Mouse (Mus musculus): ENCODE measurements at regions not wholly inside any gene's neighbourhood (a gene's known extent, or its start where the extent isn't known, plus 50 kb on each side); places are given as distances from the start of the nearest gene placed in this dataset.

GRCm38 (mm10) chr11:57934391-57934850 lies 74.4 kb upstream of the Larp1 start:
- 16% methylated on average over 13 of the region's 13 CpGs for WGBS
- no peak; the same call in 1 of the 2 replicates for ATAC-seq (ENCODE audit: insufficient number of reproducible peaks, insufficient read depth, low FRiP score, low TSS enrichment, low read depth)

GRCm38 (mm10) chr11:57933065-57933464 lies 75.8 kb upstream of the Larp1 start:
- ATAC-seq (ENCODE audit: insufficient number of reproducible peaks, insufficient read depth, low FRiP score, low TSS enrichment, low read depth), result no peak
- H3K9me3 ChIP-seq, result 0 out of 2 replicates have a peak, but pooled peaks cover 5% of the 10 kb centered on the region
- peaks cover 36% of the 10 kb centered on the region for H3K27me3 ChIP-seq
- 10% methylated on average over 5 of the region's 5 CpGs for WGBS
- peaks cover 8% of the 10 kb centered on the region for H3K4me1 ChIP-seq (replicated peaks)
- H3K9ac ChIP-seq (replicated peaks), result no peak overlapping the region
- no peaks in the 10 kb centered on the region for H3K36me3 ChIP-seq
- no peak overlapping the region for H3K27ac ChIP-seq
- no peak overlapping the region for H3K4me2 ChIP-seq
- no peak overlapping the region for H3K4me3 ChIP-seq (replicated peaks)

More at GRCm38 (mm10) chr11:57934391-57934850, 74.4 kb upstream of the Larp1 start:
- Histone ChIP-seq H3K27ac (no peak overlapping the region), H3K27me3 (peaks cover 34% of the 10 kb centered on the region), H3K4me1 (replicated peaks) (peaks cover 5% of the 10 kb centered on the region), H3K4me2 (peak overlapping the region; percentile 49), H3K36me3 (no peaks in the 10 kb centered on the region), H3K9ac (replicated peaks) (peak overlapping the region; percentile 48), H3K9me3 (0 out of 2 replicates have a peak, but pooled peaks cover 5% of the 10 kb centered on the region), H3K4me3 (replicated peaks) (peak overlapping the region; percentile 21)

GRCm38 (mm10) chr11:57929506-57929905 lies 79.4 kb upstream of the Larp1 start:
- H3K27me3 ChIP-seq, result peaks cover 36% of the 10 kb centered on the region
- H3K4me1 ChIP-seq (replicated peaks), result peaks cover 8% of the 10 kb centered on the region
- H3K9me3 ChIP-seq, result no peaks in the 10 kb centered on the region
- no peak for ATAC-seq (ENCODE audit: insufficient number of reproducible peaks, insufficient read depth, low FRiP score, low TSS enrichment, low read depth)
- H3K27ac ChIP-seq, result no peak overlapping the region
- peak overlapping the region; percentile 36 for H3K4me2 ChIP-seq
- H3K36me3 ChIP-seq, result no peaks in the 10 kb centered on the region
- H3K9ac ChIP-seq (replicated peaks), result peak overlapping the region; percentile 31; the same call in 1 of the 2 replicates
- 3% methylated on average over 18 of the region's 18 CpGs for WGBS
- H3K4me3 ChIP-seq (replicated peaks), result peak overlapping the region; percentile 12; the same call in 1 of the 2 replicates

DNA sequence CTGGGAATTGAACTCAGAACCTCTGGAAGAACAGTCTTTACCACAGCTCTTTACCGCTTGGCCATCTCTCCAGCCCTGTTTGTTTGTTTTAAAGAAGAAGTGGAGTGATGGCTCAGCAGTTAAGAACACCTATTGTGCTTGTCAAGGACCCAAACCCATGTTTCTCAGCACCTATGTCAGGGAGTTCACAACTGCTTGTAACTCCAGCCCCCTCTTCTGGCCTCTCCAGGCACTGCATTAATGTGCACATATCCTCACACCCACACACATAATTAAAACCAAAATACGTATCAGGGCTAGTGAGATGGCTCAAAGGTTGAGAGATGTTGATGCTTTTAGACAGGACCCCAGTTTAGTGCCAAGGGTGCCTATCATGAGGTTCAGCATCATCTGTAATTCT lies 87.6 kb upstream of the Hand1 start:
- Histone ChIP-seq H3K9me3 (no peaks in the 10 kb centered on the region), H3K27ac (no peak overlapping the region), H3K9ac (replicated peaks) (no peak overlapping the region), H3K27me3 (no peaks in the 10 kb centered on the region), H3K4me2 (no peak overlapping the region), H3K4me3 (replicated peaks) (no peak overlapping the region), H3K36me3 (no peaks in the 10 kb centered on the region), H3K4me1 (replicated peaks) (peaks cover 6% of the 10 kb centered on the region)
- 86% methylated on average over 2 of the region's 2 CpGs for WGBS
- ATAC-seq (ENCODE audit: insufficient number of reproducible peaks, insufficient read depth, low FRiP score, low TSS enrichment, low read depth), result no peak

DNA sequence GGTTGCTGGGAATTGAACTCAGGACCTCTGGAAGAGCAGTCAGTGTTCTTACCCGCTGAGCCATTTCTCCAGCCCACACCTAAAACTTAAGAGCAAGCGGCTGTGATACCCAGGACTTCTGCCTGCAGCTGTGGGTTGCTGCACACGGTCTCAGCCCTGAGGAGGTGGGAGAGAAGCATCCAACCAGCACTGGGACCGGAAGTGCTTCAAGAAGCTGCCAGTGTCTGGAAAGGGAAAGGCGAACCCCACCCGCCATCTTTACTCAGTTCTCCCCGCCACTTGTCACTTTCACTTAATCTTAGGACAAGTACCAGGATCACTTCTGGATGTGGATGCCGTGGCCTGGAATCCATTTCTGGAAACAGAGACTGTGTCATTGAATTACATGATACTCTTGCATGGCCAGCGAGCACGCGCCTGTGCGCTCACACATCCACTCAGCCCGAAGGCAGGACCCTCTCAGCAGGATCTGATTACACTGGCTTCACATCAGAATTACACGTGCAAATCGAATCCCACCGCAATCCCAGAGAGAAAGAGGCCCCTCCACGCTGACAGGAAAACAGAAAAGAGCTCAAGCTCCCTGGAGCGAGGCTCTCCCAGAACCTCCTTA lies 85.9 kb upstream of the Hand1 start:
- Histone ChIP-seq H3K4me3 (replicated peaks) (no peak overlapping the region), H3K27ac (no peak overlapping the region), H3K9me3 (no peaks in the 10 kb centered on the region), H3K4me2 (no peak overlapping the region), H3K36me3 (no peaks in the 10 kb centered on the region), H3K4me1 (replicated peaks) (peaks cover 6% of the 10 kb centered on the region), H3K9ac (replicated peaks) (no peak overlapping the region), H3K27me3 (no peaks in the 10 kb centered on the region)
- 83% methylated on average over 18 of the region's 18 CpGs for WGBS
- ATAC-seq (ENCODE audit: insufficient number of reproducible peaks, insufficient read depth, low FRiP score, low TSS enrichment, low read depth), result no peak

DNA sequence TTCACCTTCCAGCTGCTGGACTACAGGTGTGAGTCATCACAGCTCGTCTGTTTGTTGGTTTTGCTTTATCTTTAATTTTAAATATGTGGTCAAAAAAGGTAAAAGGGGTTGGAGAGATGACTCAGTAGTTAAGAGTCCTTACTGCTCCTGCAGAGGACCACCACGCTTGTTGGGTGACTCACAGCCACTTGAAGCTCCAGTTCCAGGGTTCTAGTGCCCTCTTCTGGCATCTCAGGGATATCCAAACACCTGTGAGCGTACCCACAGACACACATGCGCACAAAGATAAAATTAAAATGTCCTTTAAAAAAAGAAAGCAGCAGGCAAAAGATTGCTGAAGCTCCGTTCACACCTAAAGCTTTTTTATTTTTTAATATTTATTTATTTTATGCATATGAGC lies 85.4 kb upstream of the Hand1 start:
- Histone ChIP-seq H3K9ac (replicated peaks) (no peak overlapping the region), H3K9me3 (no peaks in the 10 kb centered on the region), H3K27me3 (no peaks in the 10 kb centered on the region; the same call in 1 of the 2 replicates), H3K27ac (no peak overlapping the region), H3K4me1 (replicated peaks) (peaks cover 6% of the 10 kb centered on the region), H3K4me3 (replicated peaks) (no peak overlapping the region), H3K36me3 (no peaks in the 10 kb centered on the region), H3K4me2 (no peak overlapping the region)
- ATAC-seq (ENCODE audit: insufficient number of reproducible peaks, insufficient read depth, low FRiP score, low TSS enrichment, low read depth), result no peak
- 74% methylated on average over 5 of the region's 5 CpGs for WGBS

DNA sequence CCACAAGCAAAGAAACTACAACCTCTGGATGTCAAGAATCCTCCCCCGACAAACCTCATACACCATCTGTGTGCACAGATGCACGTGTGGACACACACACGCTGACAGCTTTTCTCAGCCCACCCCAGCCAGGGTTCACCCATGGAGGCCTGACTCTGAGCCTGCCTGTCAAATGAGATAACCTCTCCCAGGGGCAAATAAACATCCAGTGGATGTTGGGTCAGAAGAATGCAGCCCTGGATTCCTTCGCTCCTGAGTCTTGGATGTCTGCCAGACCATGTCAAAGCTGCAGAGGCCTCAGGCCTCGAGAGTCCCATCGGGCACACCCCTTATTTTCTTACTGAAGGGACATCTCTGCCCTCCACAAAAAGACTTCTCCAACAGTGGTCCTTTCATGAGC lies 83.4 kb upstream of the Hand1 start:
- Histone ChIP-seq H3K9me3 (no peaks in the 10 kb centered on the region), H3K27ac (no peak overlapping the region), H3K27me3 (no peaks in the 10 kb centered on the region; the same call in 1 of the 2 replicates), H3K4me3 (replicated peaks) (no peak overlapping the region), H3K9ac (replicated peaks) (no peak overlapping the region), H3K4me2 (no peak overlapping the region), H3K4me1 (replicated peaks) (peaks cover 6% of the 10 kb centered on the region), H3K36me3 (no peaks in the 10 kb centered on the region)
- ATAC-seq (ENCODE audit: insufficient number of reproducible peaks, insufficient read depth, low FRiP score, low TSS enrichment, low read depth), result no peak
- 36% methylated on average over 6 of the region's 6 CpGs for WGBS

GRCm38 (mm10) chr11:57913801-57914560 lies 81.4 kb upstream of the Hand1 start:
- Histone ChIP-seq H3K9ac (replicated peaks) (no peak overlapping the region), H3K36me3 (no peaks in the 10 kb centered on the region), H3K4me2 (no peak overlapping the region), H3K4me3 (replicated peaks) (no peak overlapping the region), H3K27me3 (peaks cover 3% of the 10 kb centered on the region; the same call in 1 of the 2 replicates), H3K4me1 (replicated peaks) (peaks cover 6% of the 10 kb centered on the region), H3K9me3 (no peaks in the 10 kb centered on the region), H3K27ac (no peak overlapping the region)
- 72% methylated on average over 3 of the region's 3 CpGs for WGBS
- ATAC-seq (ENCODE audit: insufficient number of reproducible peaks, insufficient read depth, low FRiP score, low TSS enrichment, low read depth), result no peak

- Histone ChIP-seq H3K4me1 (replicated peaks) (peaks cover 6% of the 10 kb centered on the region), H3K9ac (replicated peaks) (no peak overlapping the region), H3K4me3 (replicated peaks) (no peak overlapping the region), H3K27ac (no peak overlapping the region), H3K9me3 (no peaks in the 10 kb centered on the region), H3K4me2 (no peak overlapping the region), H3K36me3 (no peaks in the 10 kb centered on the region), H3K27me3 (peaks cover 3% of the 10 kb centered on the region; the same call in 1 of the 2 replicates)
- 57% methylated on average over 14 of the region's 14 CpGs for WGBS
- no peak for ATAC-seq (ENCODE audit: insufficient number of reproducible peaks, insufficient read depth, low FRiP score, low TSS enrichment, low read depth)
Observed at GRCm38 (mm10) chr11:57913020-57913699, 80.5 kb upstream of the Hand1 start.

DNA sequence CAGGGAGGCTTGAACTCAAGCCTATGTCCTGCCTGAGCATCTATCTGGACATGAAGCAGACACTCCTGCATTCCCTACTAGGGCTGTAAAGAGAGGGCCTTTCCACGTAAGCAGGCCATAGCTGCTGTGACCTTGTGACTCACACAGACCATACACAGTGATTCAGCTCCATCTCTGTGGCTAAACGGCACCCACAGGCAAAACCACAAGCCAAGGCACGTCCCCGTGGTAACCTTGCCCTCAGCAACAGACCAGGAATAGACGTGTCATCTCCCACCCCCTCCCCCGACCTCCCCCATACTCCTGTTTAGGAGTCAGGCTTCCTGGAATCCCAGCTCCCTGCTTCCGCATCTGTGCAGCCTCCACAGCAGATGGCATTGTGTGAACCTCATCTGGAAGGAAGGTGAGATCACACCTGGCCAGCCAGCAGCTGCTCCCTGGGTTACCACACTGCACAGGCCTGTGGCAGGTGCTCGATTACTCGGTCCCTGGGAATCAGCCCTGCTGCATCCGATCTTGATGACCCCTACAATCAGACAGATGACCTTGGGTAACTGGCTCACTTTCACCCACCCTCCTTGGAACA lies 79.2 kb upstream of the Hand1 start:
- WGBS, result 33% methylated on average over 10 of the region's 10 CpGs
- H3K27me3 ChIP-seq, result peaks cover 3% of the 10 kb centered on the region; the same call in 1 of the 2 replicates
- H3K4me2 ChIP-seq, result no peak overlapping the region
- H3K9me3 ChIP-seq, result no peaks in the 10 kb centered on the region
- no peaks in the 10 kb centered on the region for H3K36me3 ChIP-seq
- no peak overlapping the region for H3K4me3 ChIP-seq (replicated peaks)
- no peak overlapping the region for H3K9ac ChIP-seq (replicated peaks)
- peaks cover 6% of the 10 kb centered on the region for H3K4me1 ChIP-seq (replicated peaks)
- no peak for ATAC-seq (ENCODE audit: insufficient number of reproducible peaks, insufficient read depth, low FRiP score, low TSS enrichment, low read depth)
- H3K27ac ChIP-seq, result no peak overlapping the region

DNA sequence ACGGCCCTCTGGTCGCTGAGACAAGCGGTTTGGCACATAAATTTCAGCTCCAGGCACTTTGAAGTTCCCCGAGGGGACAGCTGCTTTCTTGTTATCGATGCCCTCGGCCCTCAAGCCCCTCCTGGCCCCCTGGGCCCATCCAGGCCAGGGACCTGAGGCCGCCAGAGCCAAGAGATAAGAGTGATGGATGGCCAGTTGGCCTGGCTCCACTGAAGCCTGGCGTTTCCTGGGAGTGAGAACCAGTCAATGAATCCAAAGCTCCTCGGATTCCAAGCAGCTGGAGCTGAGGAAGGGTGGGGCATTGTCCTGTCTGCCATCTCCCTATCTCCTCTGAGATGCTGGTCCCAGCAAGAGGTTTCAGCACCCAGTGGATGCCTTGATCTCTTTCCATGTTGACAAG lies 71.6 kb upstream of the Hand1 start:
- Histone ChIP-seq H3K4me2 (no peak overlapping the region), H3K36me3 (no peaks in the 10 kb centered on the region), H3K9ac (replicated peaks) (no peak overlapping the region), H3K9me3 (no peaks in the 10 kb centered on the region), H3K27me3 (peaks cover 9% of the 10 kb centered on the region; the same call in 1 of the 2 replicates), H3K4me1 (replicated peaks) (peaks cover 3% of the 10 kb centered on the region; the same call in 1 of the 2 replicates), H3K4me3 (replicated peaks) (no peak overlapping the region), H3K27ac (no peak overlapping the region)
- 6% methylated on average over 9 of the region's 9 CpGs for WGBS
- ATAC-seq (ENCODE audit: insufficient number of reproducible peaks, insufficient read depth, low FRiP score, low TSS enrichment, low read depth), result no peak
